Comparison of ENCODE assay signal across 11 mouse cellular contexts in the genomic region with DNA sequence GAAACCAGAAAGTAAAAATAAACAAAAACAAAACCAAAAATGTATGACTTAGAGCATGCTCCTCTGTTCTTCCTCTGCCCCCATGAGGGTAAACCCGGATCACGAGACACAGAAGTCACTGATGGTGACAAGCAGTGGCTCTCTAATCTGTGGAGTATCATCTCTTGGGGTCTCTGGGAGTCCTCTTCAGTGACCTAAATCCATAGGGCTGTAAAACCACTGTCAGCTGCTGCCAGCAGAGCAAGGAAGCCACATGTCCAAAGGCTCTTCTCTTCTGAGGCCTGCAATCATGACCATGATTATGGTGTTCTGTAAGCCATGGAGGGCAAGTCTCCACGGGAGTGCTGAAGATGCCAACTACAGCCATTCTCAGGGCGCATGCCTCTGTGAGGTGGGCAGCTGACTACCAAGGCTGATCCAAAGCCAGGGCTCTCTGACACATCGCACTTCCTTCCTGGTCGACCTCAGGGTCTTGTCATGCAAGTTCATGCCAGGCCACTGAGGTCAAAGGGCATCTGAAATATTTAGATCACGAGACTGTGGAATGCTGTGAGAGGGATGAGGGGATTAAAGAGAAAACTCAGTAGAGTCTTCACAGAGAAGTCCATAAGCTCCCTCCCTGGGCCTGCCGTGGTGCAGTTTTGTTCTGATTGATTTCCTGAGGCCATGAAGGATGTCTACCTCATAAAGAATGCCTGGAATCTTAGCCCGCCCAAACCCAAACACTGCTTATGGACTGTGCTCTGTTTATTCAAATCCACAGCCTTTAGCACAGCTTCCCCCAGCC.
DNase-seq lines count a peak whose midpoint lies in the region; ATAC-seq and TF ChIP-seq lines count a peak whose summit lies in the region.
"Had no signal": no experiment of that assay in that cellular context is flagged by ENCODE, and none has a peak within 500 bp of the region (broad histone marks: within the 10 kb centered on the region; RNA-seq: fewer than 3 reads in every experiment).

No protein-coding gene starts in this region.

- H3K4me3 ChIP-seq in limb, embryonic 12.5 days (replicated peaks) = no peak overlapping the region
- no peak overlapping the region for H3K4me3 ChIP-seq in limb, embryonic 10.5 days
- H3K4me3 ChIP-seq: hindbrain, embryonic 12.5 days had no signal

- no peak for ATAC-seq in limb, embryonic 12.5 days (ENCODE audit: insufficient number of reproducible peaks, insufficient read depth, low FRiP score, low TSS enrichment, low read depth)
- peak; percentile 98 for ATAC-seq in Patski

- no peak overlapping the region for H3K9ac ChIP-seq in limb, embryonic 12.5 days (replicated peaks)
- H3K9ac ChIP-seq: hindbrain, embryonic 12.5 days had no signal

- CTCF ChIA-PET in Patski (lab: Charles Lee) = interaction anchor here (0.7 to 1.9 kb wide), 9 partner anchors 9 to 171 kb away, joined by 3 to 7 read pairs (median 4); no protein-coding TSS in a partner anchor

- POLR2A ChIA-PET in Patski (lab: Charles Lee) = interaction anchor here (0.9 to 1.4 kb wide), 8 partner anchors 9 to 105 kb away, joined by 3 to 5 read pairs (median 3); no protein-coding TSS in a partner anchor

- no peaks in the 10 kb centered on the region for H3K27me3 ChIP-seq in limb, embryonic 12.5 days
- no peaks in the 10 kb centered on the region for H3K27me3 ChIP-seq in limb, embryonic 10.5 days (ENCODE audit: low read depth, poor library complexity, severe bottlenecking)
- no peaks in the 10 kb centered on the region for H3K27me3 ChIP-seq in Patski
- H3K27me3 ChIP-seq: hindbrain, embryonic 12.5 days had no signal

- no peak for TF ChIP-seq CTCF in Patski (IDR thresholded peaks at IDR 0.05)

- H3K9me3 ChIP-seq in limb, embryonic 12.5 days = no peaks in the 10 kb centered on the region
- no peaks in the 10 kb centered on the region for H3K9me3 ChIP-seq in limb, embryonic 10.5 days (replicated peaks)
- H3K9me3 ChIP-seq: hindbrain, embryonic 12.5 days had no signal

- H3K27ac ChIP-seq in limb, embryonic 12.5 days = peak overlapping the region; percentile 17; the same call in 1 of the 2 replicates
- H3K27ac ChIP-seq in limb, embryonic 10.5 days = no peak overlapping the region
- H3K27ac ChIP-seq: hindbrain, embryonic 12.5 days had no signal

- no peaks in the 10 kb centered on the region for H3K36me3 ChIP-seq in limb, embryonic 12.5 days
- no peaks in the 10 kb centered on the region for H3K36me3 ChIP-seq in limb, embryonic 10.5 days
- H3K36me3 ChIP-seq: hindbrain, embryonic 12.5 days had no signal

- in situ Hi-C loops in Patski (cut with MboI; ENCODE audit: low pct_unique_long_range_greater_than_20kb) = no loop called here

- H3K4me1 ChIP-seq in limb, embryonic 12.5 days (replicated peaks) = no peaks in the 10 kb centered on the region; the same call in 1 of the 2 replicates
- H3K4me1 ChIP-seq in limb, embryonic 10.5 days = peaks cover 27% of the 10 kb centered on the region
- H3K4me1 ChIP-seq: hindbrain, embryonic 12.5 days had no signal

- no peak overlapping the region for H3K4me2 ChIP-seq in limb, embryonic 12.5 days
- H3K4me2 ChIP-seq: hindbrain, embryonic 12.5 days had no signal

- WGBS in limb, embryonic 12.5 days = 62% methylated on average over 9 of the region's 9 CpGs
- WGBS in limb, embryonic 10.5 days = 61% methylated on average over 9 of the region's 9 CpGs

- DNase-seq in limb, embryonic 10.5 days (ENCODE audit: low spot score) = no peak
- DNase-seq in Patski (ENCODE audit: low read depth, low spot score) = peak; percentile 78
- DNase-seq in fibroblast of lung, adult 2 months (ENCODE audit: low read depth) = peak; percentile 71
- DNase-seq in kidney, postnatal 4 days = peak; percentile 41 to 58
- no peak for DNase-seq in layer of hippocampus, adult 8-10 months (ENCODE audit: low spot score in 2 of 2)
- no peak for DNase-seq in left cerebral cortex, adult 9 months (ENCODE audit: low spot score in 2 of 2)
- no peak for DNase-seq in testis, postnatal 10 days (ENCODE audit: low spot score)
- DNase-seq: adrenal gland, postnatal 25 days; cerebellum, adult 9-11 months had no signal

Comparison
In these comparisons a context has a peak if more than half of its experiments do, and no peak if none do; other contexts are left out.
1. DNase-seq: peak in Patski (single experiment), fibroblast of lung, adult 2 months (single experiment) and kidney, postnatal 4 days (2 of 2); none in limb, embryonic 10.5 days (single experiment), layer of hippocampus, adult 8-10 months (0 of 2), left cerebral cortex, adult 9 months (0 of 2) and testis, postnatal 10 days (single experiment).